Mouse (Mus musculus) liver, postnatal 0 days (tissue): ENCODE results near the gene Asah2. TPM values are rescaled to one million over a fixed set of nuclear protein-coding genes. Genes with fewer than 3 reads are reported as not detected.

Experiments
- ATAC-seq: fragments of 200-750 bp; cut with Nextera tagmentation; 2 replicates; pipeline ENCODE4 v1.8.0; 2017; ENCODE audit warnings: mild to moderate bottlenecking, moderate library complexity
- DNase-seq: peaks from one replicate; pipeline ENCODE4 v3.0.0-alpha.2; 2016
- H3K27ac ChIP-seq: fragments of 300-500 bp; sonication (generic); 2 replicates; pipeline ENCODE4 v1.5.1; 2014; ENCODE audit warnings: antibody characterized with exemption, moderate library complexity, mild to moderate bottlenecking, low read depth
- H3K27me3 ChIP-seq: fragments of 300-500 bp; sonication (generic); 2 replicates; pipeline ENCODE4 v1.6.1; 2014; ENCODE audit warnings: low read length, control low read depth, mixed read lengths; ENCODE audit not compliant: insufficient read depth
- H3K36me3 ChIP-seq: fragments of 300-500 bp; sonication (generic); replicated peaks from 2 replicates; pipeline ENCODE4 v1.6.1; 2014; ENCODE audit warnings: mild to moderate bottlenecking, control low read depth, low read length, moderate library complexity, mixed read lengths; ENCODE audit not compliant: insufficient read depth
- H3K4me1 ChIP-seq: fragments of 300-500 bp; sonication (generic); 2 replicates; pipeline ENCODE4 v1.6.1; 2014; ENCODE audit warnings: antibody characterized with exemption, mild to moderate bottlenecking, control low read depth; ENCODE audit not compliant: insufficient read depth
- H3K4me2 ChIP-seq: fragments of 300-500 bp; sonication (generic); 2 replicates; pipeline ENCODE4 v1.6.1; 2014; ENCODE audit warnings: low read depth, mild to moderate bottlenecking, low read length, moderate library complexity, mixed read lengths
- H3K4me3 ChIP-seq: fragments of 300-500 bp; sonication (generic); 2 replicates; pipeline ENCODE4 v1.5.1; 2014; ENCODE audit warnings: low read depth, low read length
- H3K9ac ChIP-seq: fragments of 300-500 bp; sonication (generic); replicated peaks from 2 replicates; pipeline ENCODE4 v1.6.1; 2014; ENCODE audit warnings: mild to moderate bottlenecking, moderate library complexity
- H3K9me3 ChIP-seq: fragments of 300-500 bp; sonication (generic); 2 replicates; pipeline ENCODE4 v1.6.1; 2016; ENCODE audit warnings: mild to moderate bottlenecking, control low read depth, low read length, mixed read lengths
- CTCF ChIP-seq: sonication (generic); IDR thresholded peaks from 2 replicates; pipeline ENCODE4 v1.5.1; 2016; ENCODE audit warnings: antibody characterized with exemption, low read depth
- EP300 ChIP-seq: IDR thresholded peaks from 2 replicates; pipeline ENCODE4 v1.6.1; 2016; ENCODE audit warnings: antibody characterized with exemption, low read depth, mild to moderate bottlenecking
- WGBS: fragments of 180-500 bp; shearing (Covaris S2); extraction: QIAGEN DNeasy Blood & Tissue Kit; methylation state at CpG from one replicate; pipeline ENCODE4 v1.1.7; 2014; ENCODE audit not compliant: insufficient replicate concordance; 5-methylcytosine and 5-hydroxymethylcytosine counted together
- polyA plus RNA-seq: library from polyadenylated mRNA; unstranded; fragments of >200 nt; fragmentation: Nextera tagmentation; extraction: Ambion mirVana; gene quantifications from 2 replicates; pipeline ENCODE4 v1.2.1, GENCODE M21; 2015

Gene Asah2
- polyA plus RNA-seq, 1 experiment from 2014 or later, result 0.65 TPM

- Histone ChIP-seq H3K27me3 (no peaks in the 10 kb centered on the region), H3K9ac (no peak overlapping the region), H3K36me3 (peaks cover 38% of the 10 kb centered on the region), H3K4me2 (no peak overlapping the region), H3K9me3 (no peaks in the 10 kb centered on the region), H3K27ac (no peak overlapping the region), H3K4me3 (no peak overlapping the region), H3K4me1 (peaks cover 3% of the 10 kb centered on the region; the same call in 1 of the 2 replicates)
- ATAC-seq (no peak), DNase-seq (no peak)
- no peak for TF ChIP-seq EP300
- TF ChIP-seq CTCF, result no peak
- 92% methylated on average over 5 of the region's 5 CpGs for WGBS
Observed at GRCm38 (mm10) chr19:32123196-32123595, 15.2 kb upstream of the Asah2 start.

GRCm38 (mm10) chr19:32120798-32121197, 12.8 kb upstream of the Asah2 start:
- peaks cover 32% of the 10 kb centered on the region for H3K36me3 ChIP-seq
- DNase-seq (no peak), ATAC-seq (no peak)
- H3K27ac ChIP-seq, result no peak overlapping the region
- TF ChIP-seq EP300 (no peak), CTCF (no peak)
- no peaks in the 10 kb centered on the region for H3K9me3 ChIP-seq
- H3K27me3 ChIP-seq, result no peaks in the 10 kb centered on the region
- H3K9ac ChIP-seq, result no peak overlapping the region
- no peak overlapping the region for H3K4me2 ChIP-seq
- peaks cover 3% of the 10 kb centered on the region; the same call in 1 of the 2 replicates for H3K4me1 ChIP-seq
- no peak overlapping the region for H3K4me3 ChIP-seq
- WGBS, result 84% methylated on average over 1 of the region's 1 CpGs

GRCm38 (mm10) chr19:32119666-32120065, 11.7 kb upstream of the Asah2 start:
- Histone ChIP-seq H3K27ac (no peak overlapping the region), H3K36me3 (peaks cover 21% of the 10 kb centered on the region), H3K27me3 (no peaks in the 10 kb centered on the region), H3K9ac (no peak overlapping the region), H3K4me2 (no peak overlapping the region), H3K4me1 (peaks cover 3% of the 10 kb centered on the region; the same call in 1 of the 2 replicates), H3K9me3 (no peaks in the 10 kb centered on the region), H3K4me3 (no peak overlapping the region)
- ATAC-seq (no peak), DNase-seq (no peak)
- TF ChIP-seq EP300, result no peak
- TF ChIP-seq CTCF, result no peak
- WGBS, result 87% methylated on average over 2 of the region's 2 CpGs

GRCm38 (mm10) chr19:32118496-32118895, 10.5 kb upstream of the Asah2 start:
- Histone ChIP-seq H3K9ac (no peak overlapping the region), H3K4me1 (peaks cover 3% of the 10 kb centered on the region; the same call in 1 of the 2 replicates), H3K27ac (no peak overlapping the region), H3K36me3 (peaks cover 10% of the 10 kb centered on the region), H3K4me2 (no peak overlapping the region), H3K4me3 (no peak overlapping the region), H3K27me3 (no peaks in the 10 kb centered on the region), H3K9me3 (no peaks in the 10 kb centered on the region)
- TF ChIP-seq CTCF (no peak), EP300 (no peak)
- ATAC-seq, result no peak
- no peak for DNase-seq
- 79% methylated on average over 3 of the region's 3 CpGs for WGBS

GRCm38 (mm10) chr19:32117484-32118018, 9.5 kb upstream of the Asah2 start:
- Histone ChIP-seq H3K27ac (no peak overlapping the region), H3K27me3 (no peaks in the 10 kb centered on the region), H3K9ac (no peak overlapping the region), H3K4me2 (no peak overlapping the region), H3K36me3 (peaks cover 10% of the 10 kb centered on the region), H3K9me3 (no peaks in the 10 kb centered on the region), H3K4me1 (peaks cover 3% of the 10 kb centered on the region; the same call in 1 of the 2 replicates), H3K4me3 (no peak overlapping the region)
- ATAC-seq (no peak), DNase-seq (no peak)
- 76% methylated on average over 6 of the region's 6 CpGs for WGBS
- TF ChIP-seq CTCF (peak; percentile 44), EP300 (no peak)

- Histone ChIP-seq H3K27me3 (no peaks in the 10 kb centered on the region), H3K36me3 (no peaks in the 10 kb centered on the region), H3K4me3 (no peak overlapping the region), H3K9me3 (no peaks in the 10 kb centered on the region), H3K4me1 (0 out of 2 replicates have a peak, but pooled peaks cover 3% of the 10 kb centered on the region), H3K27ac (peak overlapping the region; percentile 53), H3K9ac (no peak overlapping the region), H3K4me2 (peak overlapping the region; percentile 26; the same call in 1 of the 2 replicates)
- WGBS, result 36% methylated on average over 8 of the region's 8 CpGs
- ATAC-seq (no peak), DNase-seq (no peak)
- TF ChIP-seq EP300 (no peak), CTCF (no peak)
Observed at GRCm38 (mm10) chr19:32111866-32112790, 4.1 kb upstream of the Asah2 start.
